Mouse (Mus musculus) left cerebral cortex, adult 9 months (tissue): ENCODE measurements around the gene Pml.

Experiments
- DNase-seq, 2 experiments: peaks; one replicate each; pipeline ENCODE4 v3.0.0; 2022; ENCODE audit warnings: low spot score in 2 of 2

Gene Pml

GRCm38 (mm10) chr9:58234502-58235015, 15.0 kb downstream of the Pml start:
- DNase-seq, result no peak

GRCm38 (mm10) chr9:58232374-58232773, 17.2 kb downstream of the Pml start:
- no peak for DNase-seq

DNA sequence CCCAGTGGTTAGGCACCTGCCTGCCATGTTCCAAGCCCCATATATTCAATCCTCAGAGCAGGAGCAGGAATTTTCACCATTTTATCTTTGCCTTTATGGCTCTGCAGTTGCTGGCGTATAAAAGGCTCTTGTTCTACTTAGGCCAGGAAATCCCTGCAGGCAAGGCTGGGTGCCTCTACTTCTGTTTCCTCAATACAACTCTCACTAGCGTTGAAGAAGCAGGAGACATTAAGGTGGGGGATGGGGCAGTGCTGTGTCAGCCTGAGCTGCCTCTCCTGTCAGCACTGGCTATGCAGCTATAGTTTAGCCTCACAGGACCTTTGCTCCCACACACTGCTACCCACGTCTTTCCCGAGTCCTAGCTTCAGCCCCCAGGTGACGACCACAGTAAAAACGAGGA, 17.8 kb downstream of the Pml start:
- no peak for DNase-seq

DNA sequence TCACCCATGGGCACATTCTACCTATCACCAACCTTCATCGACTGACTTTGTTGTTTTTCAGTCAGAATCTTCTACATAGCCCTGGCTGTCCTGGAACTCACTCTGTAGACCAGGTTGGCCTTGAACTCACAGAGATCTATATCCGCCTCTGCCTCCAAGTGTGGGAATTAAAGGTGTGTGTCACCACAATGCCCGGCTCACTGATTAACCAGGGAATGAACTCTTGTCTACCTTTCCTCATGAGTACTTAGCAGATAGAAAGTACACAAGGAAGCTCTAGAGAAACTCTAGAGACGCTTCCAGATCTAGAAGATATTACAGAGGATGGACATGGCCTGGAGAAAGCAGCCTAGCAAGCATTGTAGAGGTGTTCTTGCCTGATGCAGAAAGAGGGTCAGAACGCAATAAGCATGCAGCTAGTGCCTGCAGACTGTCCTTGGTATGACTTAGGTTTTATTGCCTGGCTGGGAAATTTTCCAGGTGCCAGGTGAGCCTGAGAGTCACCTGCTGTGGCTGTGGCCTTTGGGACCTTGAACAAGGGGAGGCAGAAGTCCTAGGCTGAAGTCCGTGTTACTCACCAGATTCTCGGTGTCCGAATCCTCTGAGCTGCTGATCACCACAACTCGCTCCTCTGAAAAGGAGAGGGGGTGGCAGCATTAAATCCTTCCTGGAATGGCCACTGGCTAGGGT, 20.7 kb downstream of the Pml start:
- DNase-seq, result no peak

- peak in 1 of 2 experiments; percentile 61 for DNase-seq
Observed at GRCm38 (mm10) chr9:58225915-58226913, 23.4 kb downstream of the Pml start.

DNA sequence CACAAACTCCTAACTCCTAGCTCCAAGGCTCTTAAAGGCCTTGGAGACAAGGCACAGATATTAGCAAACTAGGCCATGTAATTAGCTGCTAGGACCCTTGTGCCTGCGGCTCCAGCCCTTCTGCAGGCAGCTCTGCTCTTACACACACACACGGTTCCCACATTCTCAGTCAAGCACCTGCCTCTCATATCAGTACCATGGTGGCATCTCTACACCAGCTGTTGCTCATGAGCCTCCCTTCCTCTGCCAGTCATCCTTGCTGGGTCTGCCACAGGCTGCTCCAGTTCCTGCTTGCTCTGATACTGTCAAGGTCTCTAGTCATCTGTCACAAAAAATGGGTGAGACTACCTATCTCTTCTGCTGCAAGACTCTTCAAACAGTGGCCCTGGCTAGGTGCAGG, 25.2 kb downstream of the Pml start:
- DNase-seq, result no peak

DNA sequence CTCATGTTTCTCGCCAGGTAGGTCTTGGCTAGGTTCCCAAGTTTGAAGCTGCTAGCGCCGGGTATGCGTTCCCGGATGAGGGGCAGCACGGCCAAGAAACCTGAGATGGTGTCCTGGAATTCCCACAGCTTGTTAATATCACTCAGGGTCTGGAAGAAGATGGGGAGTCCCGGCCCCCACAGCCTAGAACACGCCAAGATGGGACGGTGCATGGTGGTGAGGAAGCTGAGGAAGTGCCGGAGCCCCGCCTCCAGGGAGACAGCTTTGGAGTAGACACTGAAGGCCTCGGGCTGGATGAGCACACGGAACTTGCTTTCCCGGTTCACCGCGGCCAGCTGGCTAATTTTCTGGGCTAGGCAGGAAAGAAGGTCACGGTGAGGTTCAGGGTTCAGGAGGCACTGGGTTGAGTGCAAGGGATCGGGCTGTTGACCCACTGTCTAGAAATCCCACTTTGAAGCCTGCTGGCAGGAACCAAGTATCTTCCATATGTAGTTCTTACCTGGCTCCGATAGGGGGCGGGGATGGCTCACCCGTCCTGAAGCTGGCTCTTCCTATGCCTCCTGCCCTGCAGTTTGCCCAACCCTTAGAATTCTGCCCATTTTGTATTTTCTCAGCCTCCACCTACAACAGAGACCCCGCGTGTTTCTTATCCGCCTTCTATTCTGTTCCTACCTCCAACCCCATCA, 29.2 kb downstream of the Pml start:
- peak in 1 of 2 experiments; percentile 40 for DNase-seq

GRCm38 (mm10) chr9:58218539-58218938, 31.0 kb downstream of the Pml start:
- no peak for DNase-seq

- peak in 1 of 2 experiments; percentile 39 for DNase-seq
Observed at GRCm38 (mm10) chr9:58216402-58216801, 33.2 kb downstream of the Pml start.

GRCm38 (mm10) chr9:58214519-58215180, 34.9 kb downstream of the Pml start:
- DNase-seq, result no peak

GRCm38 (mm10) chr9:58213865-58214264, 35.7 kb downstream of the Pml start:
- DNase-seq, result no peak

DNA sequence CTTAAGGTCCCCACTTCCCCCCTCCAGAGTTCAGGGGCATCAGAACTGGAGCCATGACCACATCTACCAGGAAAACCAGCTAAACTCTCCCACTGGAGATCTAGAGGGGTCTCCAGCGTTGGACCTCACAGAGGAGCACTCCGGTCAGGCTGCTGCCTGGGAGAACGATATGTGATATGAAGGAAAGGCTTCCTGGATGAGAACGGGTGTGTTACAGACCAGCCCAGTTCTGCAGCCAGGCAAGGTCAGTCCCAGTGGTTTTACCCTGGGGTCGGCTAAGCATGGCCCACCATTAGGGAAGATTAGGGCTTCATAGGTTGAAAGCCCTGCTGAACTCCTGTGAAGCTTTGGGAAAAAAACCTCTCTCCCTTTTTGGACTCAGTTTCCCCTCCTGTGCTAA, 36.2 kb downstream of the Pml start:
- DNase-seq, result no peak

DNA sequence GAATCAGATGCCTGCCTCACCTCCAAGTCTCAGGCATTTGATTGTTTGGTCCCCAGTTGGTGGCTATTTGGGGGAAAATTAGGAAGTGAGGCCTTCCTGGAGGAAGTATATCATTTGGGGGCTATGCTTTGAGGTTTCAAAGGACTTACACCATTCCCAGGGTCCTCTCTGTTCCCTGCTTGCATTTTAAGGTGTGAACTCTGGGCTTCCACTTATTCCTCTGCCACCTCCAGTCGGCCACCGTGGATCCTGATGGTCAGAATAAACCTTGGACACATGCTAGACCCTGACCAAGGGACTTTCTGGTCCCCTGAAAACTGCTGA, 39.3 kb downstream of the Pml start:
- no peak for DNase-seq

- DNase-seq, result no peak
Observed at GRCm38 (mm10) chr9:58209462-58210303, 39.9 kb downstream of the Pml start.

GRCm38 (mm10) chr9:58206013-58206412, 43.6 kb downstream of the Pml start:
- DNase-seq, result no peak

DNA sequence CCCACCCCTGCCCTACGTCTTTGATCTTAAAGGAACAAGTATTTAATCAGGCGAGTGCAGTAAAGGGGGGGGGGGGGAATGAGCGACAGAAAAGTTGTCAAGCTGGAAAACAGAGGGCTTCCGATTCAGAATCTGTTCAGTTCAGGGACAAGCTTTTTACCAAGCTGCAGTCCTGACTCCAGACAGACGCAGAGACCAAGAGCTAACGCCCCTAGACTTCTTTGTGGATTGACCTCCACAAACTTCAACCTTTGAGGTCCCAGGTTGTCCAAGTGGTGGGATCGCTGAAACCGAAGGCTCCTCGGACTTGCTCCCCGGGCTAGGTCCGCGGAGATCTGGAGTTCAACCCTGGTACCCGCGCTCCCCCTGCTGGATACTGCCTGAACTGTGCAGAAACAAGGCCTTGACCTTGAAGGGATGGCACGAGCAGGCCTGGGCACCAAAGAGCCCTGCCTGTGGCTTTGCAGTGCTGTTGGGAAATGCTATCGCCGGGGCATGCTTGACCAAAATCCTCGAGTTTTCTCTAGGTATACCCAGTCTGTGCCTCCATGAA, 45.1 kb downstream of the Pml start:
- DNase-seq, result peak in 1 of 2 experiments; percentile 93

GRCm38 (mm10) chr9:58203516-58204447, 45.8 kb downstream of the Pml start, which contains the start of the genes Islr and Islr2:
Gene Islr, minus strand, starts transcription at chr9:58204306.
Gene Islr2, minus strand, starts transcription at chr9:58204319.
- peak in 1 of 2 experiments; percentile 39 for DNase-seq

GRCm38 (mm10) chr9:58202676-58203453, 46.7 kb downstream of the Pml start:
- DNase-seq, result peak in 1 of 2 experiments; percentile 76
